Mouse (Mus musculus): Measurements from ENCODE around the gene Rmnd1. TPM values are rescaled to one million over a fixed set of nuclear protein-coding genes. Genes with fewer than 3 reads are reported as not detected.

Gene Rmnd1
- polyA plus RNA-seq, 1 experiment from 2014 or later, result 45.4 TPM

- Histone ChIP-seq H3K4me3 (replicated peaks; ENCODE audit: low read depth, low read length) (peak overlapping the region; percentile 98), H3K9ac (ENCODE audit: low read depth, low read length) (peak overlapping the region; percentile 100), H3K27me3 (ENCODE audit: insufficient read depth, low read length) (no peaks in the 10 kb centered on the region), H3K4me2 (ENCODE audit: low read length) (peak overlapping the region; percentile 80), H3K9me3 (replicated peaks; ENCODE audit: low read length) (no peaks in the 10 kb centered on the region), H3K27ac (peak overlapping the region; percentile 98), H3K36me3 (ENCODE audit: insufficient read depth, low read length) (no peaks in the 10 kb centered on the region), H3K4me1 (replicated peaks; ENCODE audit: insufficient read depth, low read length) (peaks cover 32% of the 10 kb centered on the region)
- peak; percentile 96 for DNase-seq (ENCODE audit: low spot score)
- TF ChIP-seq CTCF (IDR thresholded peaks at IDR 0.05; ENCODE audit: low read depth), result peak; percentile 14; the same call in 1 of the 2 replicates
- ATAC-seq (replicated peaks; ENCODE audit: low FRiP score, low read depth), result peak; percentile 95
- WGBS, result under 1% methylated on average over 79 of the region's 133 CpGs
These were observed 45.3 kb downstream of the Rmnd1 start for GRCm38 (mm10) chr10:4386609-4387591.

DNA sequence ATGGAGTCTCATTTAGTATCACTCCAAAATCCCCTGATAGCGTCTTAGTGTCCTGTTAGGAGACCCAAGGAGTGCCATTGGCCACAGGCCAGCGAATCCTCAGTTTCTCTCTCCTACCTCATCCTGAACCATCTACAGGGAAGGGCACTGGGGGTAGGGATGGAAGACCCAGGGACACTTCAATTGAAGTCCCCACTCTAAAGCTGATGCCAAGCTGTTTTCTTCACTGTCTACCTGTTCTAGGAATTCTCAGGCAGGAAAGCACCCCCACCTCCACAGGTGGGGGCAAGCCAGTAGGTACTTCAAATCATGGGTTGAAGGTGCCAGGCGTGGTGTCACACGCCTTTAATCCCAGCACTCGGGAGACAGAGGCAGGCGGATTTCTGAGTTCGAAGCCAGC lies 47.9 kb downstream of the Rmnd1 start:
- no peak for TF ChIP-seq CTCF (IDR thresholded peaks at IDR 0.05; ENCODE audit: low read depth)
- H3K4me1 ChIP-seq (replicated peaks; ENCODE audit: insufficient read depth, low read length), result peaks cover 13% of the 10 kb centered on the region
- ATAC-seq (replicated peaks; ENCODE audit: low FRiP score, low read depth) (no peak), DNase-seq (ENCODE audit: low spot score) (no peak)
- H3K36me3 ChIP-seq (ENCODE audit: insufficient read depth, low read length), result no peaks in the 10 kb centered on the region
- H3K4me2 ChIP-seq (ENCODE audit: low read length), result no peak overlapping the region
- 91% methylated on average over 7 of the region's 7 CpGs for WGBS
- no peaks in the 10 kb centered on the region for H3K9me3 ChIP-seq (replicated peaks; ENCODE audit: low read length)
- no peak overlapping the region for H3K9ac ChIP-seq (ENCODE audit: low read depth, low read length)
- no peak overlapping the region for H3K4me3 ChIP-seq (replicated peaks; ENCODE audit: low read depth, low read length)
- no peak overlapping the region for H3K27ac ChIP-seq
- H3K27me3 ChIP-seq (ENCODE audit: insufficient read depth, low read length), result no peaks in the 10 kb centered on the region

GRCm38 (mm10) chr10:4380748-4381147 lies 51.4 kb downstream of the Rmnd1 start:
- Histone ChIP-seq H3K36me3 (ENCODE audit: insufficient read depth, low read length) (no peaks in the 10 kb centered on the region), H3K4me3 (replicated peaks; ENCODE audit: low read depth, low read length) (no peak overlapping the region), H3K9me3 (replicated peaks; ENCODE audit: low read length) (no peaks in the 10 kb centered on the region), H3K27me3 (ENCODE audit: insufficient read depth, low read length) (no peaks in the 10 kb centered on the region), H3K4me1 (replicated peaks; ENCODE audit: insufficient read depth, low read length) (peaks cover 9% of the 10 kb centered on the region), H3K27ac (no peak overlapping the region), H3K9ac (ENCODE audit: low read depth, low read length) (no peak overlapping the region), H3K4me2 (ENCODE audit: low read length) (no peak overlapping the region)
- TF ChIP-seq CTCF (IDR thresholded peaks at IDR 0.05; ENCODE audit: low read depth), result no peak
- no peak for ATAC-seq (replicated peaks; ENCODE audit: low FRiP score, low read depth)
- WGBS, result 70% methylated on average over 5 of the region's 5 CpGs
- peak; percentile 61 for DNase-seq (ENCODE audit: low spot score)

DNA sequence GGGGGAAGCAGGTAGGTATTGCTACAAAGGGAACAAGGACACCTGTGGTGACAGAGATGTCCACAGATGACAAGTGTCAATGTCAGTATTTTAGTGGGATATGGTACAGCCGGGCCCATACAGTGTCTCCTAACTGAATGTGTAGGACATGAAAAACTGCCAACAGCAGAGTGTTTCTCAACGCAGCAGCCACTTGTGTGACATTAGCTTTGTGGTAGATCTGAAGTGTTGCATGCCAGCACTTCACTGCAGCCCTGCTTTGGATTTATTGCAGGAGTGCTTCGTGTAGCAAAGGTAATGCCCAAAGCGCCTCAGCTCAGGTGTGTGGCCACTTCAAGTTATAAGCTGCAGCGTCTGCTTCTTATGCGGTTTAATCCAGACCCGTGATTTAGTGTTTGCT lies 55.3 kb downstream of the Rmnd1 start:
- H3K36me3 ChIP-seq (ENCODE audit: insufficient read depth, low read length), result no peaks in the 10 kb centered on the region
- H3K9ac ChIP-seq (ENCODE audit: low read depth, low read length), result no peak overlapping the region
- DNase-seq (ENCODE audit: low spot score) (no peak), ATAC-seq (replicated peaks; ENCODE audit: low FRiP score, low read depth) (no peak)
- H3K27ac ChIP-seq, result 0 out of 2 replicates have a peak overlapping the region, but pooled peaks have one; percentile 1
- H3K27me3 ChIP-seq (ENCODE audit: insufficient read depth, low read length), result no peaks in the 10 kb centered on the region
- TF ChIP-seq CTCF (IDR thresholded peaks at IDR 0.05; ENCODE audit: low read depth), result no peak
- no peak overlapping the region for H3K4me2 ChIP-seq (ENCODE audit: low read length)
- 58% methylated on average over 7 of the region's 7 CpGs for WGBS
- H3K9me3 ChIP-seq (replicated peaks; ENCODE audit: low read length), result no peaks in the 10 kb centered on the region
- H3K4me3 ChIP-seq (replicated peaks; ENCODE audit: low read depth, low read length), result no peak overlapping the region
- H3K4me1 ChIP-seq (replicated peaks; ENCODE audit: insufficient read depth, low read length), result 0 out of 2 replicates have a peak, but pooled peaks cover 4% of the 10 kb centered on the region

- Histone ChIP-seq H3K4me3 (replicated peaks; ENCODE audit: low read depth, low read length) (no peak overlapping the region), H3K4me1 (replicated peaks; ENCODE audit: insufficient read depth, low read length) (0 out of 2 replicates have a peak, but pooled peaks cover 4% of the 10 kb centered on the region), H3K9ac (ENCODE audit: low read depth, low read length) (no peak overlapping the region), H3K9me3 (replicated peaks; ENCODE audit: low read length) (no peaks in the 10 kb centered on the region), H3K4me2 (ENCODE audit: low read length) (no peak overlapping the region), H3K27ac (0 out of 2 replicates have a peak overlapping the region, but pooled peaks have one; percentile 60), H3K36me3 (ENCODE audit: insufficient read depth, low read length) (0 out of 2 replicates have a peak, but pooled peaks cover 2% of the 10 kb centered on the region), H3K27me3 (ENCODE audit: insufficient read depth, low read length) (no peaks in the 10 kb centered on the region)
- WGBS, result 31% methylated on average over 7 of the region's 7 CpGs
- no peak for TF ChIP-seq CTCF (IDR thresholded peaks at IDR 0.05; ENCODE audit: low read depth)
- ATAC-seq (replicated peaks; ENCODE audit: low FRiP score, low read depth) (peak; percentile 67; the same call in 1 of the 2 replicates), DNase-seq (ENCODE audit: low spot score) (peak; percentile 85)
These were observed 55.7 kb downstream of the Rmnd1 start for GRCm38 (mm10) chr10:4376461-4376860.

DNA sequence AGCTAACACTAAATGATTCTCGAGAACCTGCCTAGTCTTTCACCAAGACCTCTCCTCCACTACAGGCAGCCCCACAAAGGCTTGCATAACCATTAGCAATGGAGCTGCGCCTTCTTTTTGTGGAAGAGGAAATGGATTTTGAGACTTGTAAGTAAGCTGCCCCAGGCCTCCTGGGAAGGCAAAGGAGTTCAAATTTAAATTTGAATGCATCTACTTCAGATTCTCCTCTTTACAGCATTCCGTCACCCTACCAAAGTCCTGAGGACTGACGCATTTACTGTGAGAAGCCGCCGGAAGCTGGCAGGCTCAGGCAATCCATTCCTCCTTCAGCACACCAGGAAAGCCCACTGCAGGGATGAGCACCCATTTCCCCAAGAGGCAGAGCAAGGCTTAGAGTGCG lies 56.9 kb downstream of the Rmnd1 start:
- Histone ChIP-seq H3K27me3 (ENCODE audit: insufficient read depth, low read length) (no peaks in the 10 kb centered on the region), H3K9ac (ENCODE audit: low read depth, low read length) (no peak overlapping the region), H3K4me2 (ENCODE audit: low read length) (no peak overlapping the region), H3K9me3 (replicated peaks; ENCODE audit: low read length) (no peaks in the 10 kb centered on the region), H3K27ac (peak overlapping the region; percentile 60; the same call in 1 of the 2 replicates), H3K36me3 (ENCODE audit: insufficient read depth, low read length) (0 out of 2 replicates have a peak, but pooled peaks cover 10% of the 10 kb centered on the region), H3K4me1 (replicated peaks; ENCODE audit: insufficient read depth, low read length) (no peaks in the 10 kb centered on the region), H3K4me3 (replicated peaks; ENCODE audit: low read depth, low read length) (no peak overlapping the region)
- DNase-seq (ENCODE audit: low spot score), result no peak
- no peak for ATAC-seq (replicated peaks; ENCODE audit: low FRiP score, low read depth)
- WGBS, result 58% methylated on average over 7 of the region's 7 CpGs
- no peak for TF ChIP-seq CTCF (IDR thresholded peaks at IDR 0.05; ENCODE audit: low read depth)
